Mouse (Mus musculus) stomach, embryonic 14.5 days (tissue): Measurements from ENCODE around the gene Gm4969. TPM values are rescaled to one million over a fixed set of nuclear protein-coding genes. Genes with fewer than 3 reads are reported as not detected.
A peak's percentile ranks its signal among the peaks of the same experiment; 100 is the strongest.
"Not testable (repeated sequence)": the region's sequence is repeated elsewhere in the genome, so short reads cannot be mapped to it uniquely, and the experiment has no call there.

ENCODE experiments used
- ATAC-seq: fragments of 200-750 bp; cut with Nextera tagmentation; 2 replicates; pipeline ENCODE4 v1.8.0; 2017; ENCODE audit warnings: low read depth, moderate TSS enrichment; ENCODE audit not compliant: insufficient number of reproducible peaks, insufficient read depth, low FRiP score
- H3K27ac ChIP-seq: fragments of 300-500 bp; sonication (generic); 2 replicates; pipeline ENCODE4 v1.5.1; 2014; ENCODE audit warnings: mild to moderate bottlenecking, low read length, moderate library complexity, mixed read lengths
- H3K27me3 ChIP-seq: fragments of 300-500 bp; sonication (generic); 2 replicates; pipeline ENCODE4 v1.6.1; 2014; ENCODE audit warnings: low read length, control low read depth, mixed read lengths; ENCODE audit not compliant: control insufficient read depth, insufficient read depth
- H3K36me3 ChIP-seq: fragments of 300-500 bp; sonication (generic); 2 replicates; pipeline ENCODE4 v1.6.1; 2014; ENCODE audit warnings: mild to moderate bottlenecking, control low read depth, low read length, moderate library complexity, mixed read lengths; ENCODE audit not compliant: control insufficient read depth, insufficient read depth
- H3K4me1 ChIP-seq: fragments of 300-500 bp; sonication (generic); 2 replicates; pipeline ENCODE4 v1.6.1; 2014; ENCODE audit warnings: low read length, control low read depth, mixed read lengths; ENCODE audit not compliant: control insufficient read depth, insufficient read depth
- H3K4me2 ChIP-seq: fragments of 300-500 bp; sonication (generic); replicated peaks from 2 replicates; pipeline ENCODE4 v1.6.1; 2014; ENCODE audit warnings: low read depth, low read length, control low read depth
- H3K4me3 ChIP-seq: fragments of 300-500 bp; sonication (generic); 2 replicates; pipeline ENCODE4 v1.5.1; 2014; ENCODE audit warnings: low read depth, low read length, control low read depth
- H3K9ac ChIP-seq: fragments of 300-500 bp; sonication (generic); replicated peaks from 2 replicates; pipeline ENCODE4 v1.6.1; 2014; ENCODE audit warnings: low read depth, mild to moderate bottlenecking, control low read depth, low read length, moderate library complexity, mixed read lengths
- H3K9me3 ChIP-seq: fragments of 300-500 bp; sonication (generic); 2 replicates; pipeline ENCODE4 v1.6.1; 2016; ENCODE audit warnings: low read depth, low read length, control low read depth; ENCODE audit not compliant: control insufficient read depth
- WGBS: fragments of 180-500 bp; shearing (Covaris S2); extraction: QIAGEN DNeasy Blood & Tissue Kit; methylation state at CpG from one replicate; pipeline ENCODE4 v1.1.7; 2014; 5-methylcytosine and 5-hydroxymethylcytosine counted together
- polyA plus RNA-seq: library from polyadenylated mRNA; unstranded; fragments of >200 nt; fragmentation: Nextera tagmentation; extraction: Ambion mirVana; gene quantifications from 2 replicates; pipeline ENCODE4 v1.2.1, GENCODE M21; 2014

Gene Gm4969
- polyA plus RNA-seq, 1 experiment from 2014 or later = 4.6 TPM

- H3K27ac ChIP-seq, H3K27me3 ChIP-seq, H3K4me1 ChIP-seq, H3K9ac ChIP-seq, H3K4me2 ChIP-seq, ATAC-seq, H3K9me3 ChIP-seq, H3K4me3 ChIP-seq, H3K36me3 ChIP-seq: not testable (repeated sequence)
- WGBS = 48% methylated on average over 3 of the region's 3 CpGs
Measured at GRCm38 (mm10) chr7:19071024-19071423, 47.1 kb downstream of the Gm4969 start.

DNA sequence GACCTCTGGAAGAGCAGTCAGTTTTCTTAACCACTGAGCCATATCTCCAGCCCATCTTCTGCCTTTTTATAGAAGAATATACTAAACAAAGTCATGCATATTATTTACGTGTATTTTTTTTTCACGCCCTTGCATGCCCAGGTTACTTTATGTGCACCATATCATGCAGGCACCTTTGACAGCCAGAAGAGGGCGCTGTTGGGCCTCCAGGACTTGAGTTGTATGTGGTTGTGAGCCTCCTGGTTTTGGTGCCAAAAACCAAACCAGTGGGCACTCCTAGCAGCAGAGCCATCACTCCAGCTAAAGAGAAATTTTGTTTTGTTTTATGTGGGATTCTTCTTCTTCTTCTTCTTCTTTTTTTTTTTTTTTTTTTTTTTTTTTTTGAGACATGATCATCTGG lies 48.7 kb downstream of the Gm4969 start:
- no peak overlapping the region for H3K4me2 ChIP-seq
- no peak for ATAC-seq
- H3K9me3 ChIP-seq = no peaks in the 10 kb centered on the region
- H3K9ac ChIP-seq = no peak overlapping the region
- no peaks in the 10 kb centered on the region for H3K36me3 ChIP-seq
- 48% methylated on average over 3 of the region's 3 CpGs for WGBS
- H3K27ac ChIP-seq = no peak overlapping the region
- H3K4me1 ChIP-seq = no peaks in the 10 kb centered on the region
- peaks cover 20% of the 10 kb centered on the region; the same call in 1 of the 2 replicates for H3K27me3 ChIP-seq
- no peak overlapping the region for H3K4me3 ChIP-seq

- no peaks in the 10 kb centered on the region for H3K9me3 ChIP-seq
- no peaks in the 10 kb centered on the region for H3K4me1 ChIP-seq
- H3K4me2 ChIP-seq = no peak overlapping the region
- peaks cover 20% of the 10 kb centered on the region; the same call in 1 of the 2 replicates for H3K27me3 ChIP-seq
- H3K4me3 ChIP-seq = no peak overlapping the region
- no peak overlapping the region for H3K27ac ChIP-seq
- no peak for ATAC-seq
- H3K9ac ChIP-seq = no peak overlapping the region
- WGBS = 5% methylated on average over 2 of the region's 2 CpGs
- H3K36me3 ChIP-seq = no peaks in the 10 kb centered on the region
Measured at GRCm38 (mm10) chr7:19068707-19069106, 49.5 kb downstream of the Gm4969 start.

- WGBS = 59% methylated on average over 14 of the region's 14 CpGs
- no peak overlapping the region for H3K27ac ChIP-seq
- H3K27me3 ChIP-seq = peaks cover 20% of the 10 kb centered on the region; the same call in 1 of the 2 replicates
- H3K4me3 ChIP-seq = no peak overlapping the region
- no peaks in the 10 kb centered on the region for H3K9me3 ChIP-seq
- no peaks in the 10 kb centered on the region for H3K4me1 ChIP-seq
- ATAC-seq = no peak
- H3K36me3 ChIP-seq = no peaks in the 10 kb centered on the region
- H3K9ac ChIP-seq = no peak overlapping the region
- no peak overlapping the region for H3K4me2 ChIP-seq
Measured at GRCm38 (mm10) chr7:19067935-19068334, 50.2 kb downstream of the Gm4969 start.

- 39% methylated on average over 14 of the region's 14 CpGs for WGBS
- H3K27me3 ChIP-seq = peaks cover 20% of the 10 kb centered on the region; the same call in 1 of the 2 replicates
- H3K27ac ChIP-seq = no peak overlapping the region
- H3K4me2 ChIP-seq = no peak overlapping the region
- no peak overlapping the region for H3K9ac ChIP-seq
- no peaks in the 10 kb centered on the region for H3K4me1 ChIP-seq
- ATAC-seq = no peak
- H3K9me3 ChIP-seq = no peaks in the 10 kb centered on the region
- H3K36me3 ChIP-seq = no peaks in the 10 kb centered on the region
- H3K4me3 ChIP-seq = no peak overlapping the region
Measured at GRCm38 (mm10) chr7:19067063-19067462, 51.1 kb downstream of the Gm4969 start.

- no peak overlapping the region for H3K9ac ChIP-seq
- H3K27ac ChIP-seq = no peak overlapping the region
- peaks cover 20% of the 10 kb centered on the region; the same call in 1 of the 2 replicates for H3K27me3 ChIP-seq
- H3K36me3 ChIP-seq = no peaks in the 10 kb centered on the region
- H3K4me1 ChIP-seq = no peaks in the 10 kb centered on the region
- ATAC-seq = no peak
- WGBS = 55% methylated on average over 13 of the region's 13 CpGs
- H3K4me3 ChIP-seq = no peak overlapping the region; the same call in 1 of the 2 replicates
- H3K4me2 ChIP-seq = 0 out of 2 replicates have a peak overlapping the region, but pooled peaks have one; percentile 17
- H3K9me3 ChIP-seq = no peaks in the 10 kb centered on the region
Measured at GRCm38 (mm10) chr7:19065896-19066295, 52.3 kb downstream of the Gm4969 start.

GRCm38 (mm10) chr7:19057405-19057804 lies 60.8 kb downstream of the Gm4969 start:
- ATAC-seq = no peak
- peaks cover 5% of the 10 kb centered on the region; the same call in 1 of the 2 replicates for H3K4me1 ChIP-seq
- H3K36me3 ChIP-seq = no peaks in the 10 kb centered on the region
- H3K4me3 ChIP-seq = no peak overlapping the region
- H3K9ac ChIP-seq = no peak overlapping the region
- H3K27me3 ChIP-seq = no peaks in the 10 kb centered on the region
- H3K4me2 ChIP-seq = no peak overlapping the region
- 85% methylated on average over 10 of the region's 10 CpGs for WGBS
- no peak overlapping the region for H3K27ac ChIP-seq
- H3K9me3 ChIP-seq = no peaks in the 10 kb centered on the region

DNA sequence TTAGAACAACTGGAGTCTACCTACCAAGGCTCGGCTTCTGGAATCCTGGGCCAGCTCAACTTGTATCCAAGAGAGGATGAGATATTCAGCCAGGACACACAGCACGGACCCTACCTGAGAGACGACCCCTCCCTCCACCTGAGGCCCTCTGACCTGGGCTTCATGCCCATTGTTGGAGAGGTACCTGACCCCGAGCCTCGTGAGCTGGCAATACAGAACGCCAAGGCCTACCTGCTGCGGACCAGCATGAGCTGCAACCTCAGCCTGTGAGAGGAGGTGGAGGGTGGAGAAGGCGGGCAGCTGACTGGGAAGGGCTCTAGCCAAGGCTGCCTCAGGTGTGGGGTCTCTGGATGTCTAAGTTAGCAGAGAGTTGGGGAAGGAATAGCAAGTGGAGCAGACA lies 63.1 kb downstream of the Gm4969 start:
- H3K27ac ChIP-seq = no peak overlapping the region
- H3K4me3 ChIP-seq = no peak overlapping the region
- peaks cover 17% of the 10 kb centered on the region for H3K36me3 ChIP-seq
- H3K4me1 ChIP-seq = peaks cover 5% of the 10 kb centered on the region; the same call in 1 of the 2 replicates
- no peaks in the 10 kb centered on the region for H3K27me3 ChIP-seq
- no peaks in the 10 kb centered on the region for H3K9me3 ChIP-seq
- H3K4me2 ChIP-seq = no peak overlapping the region
- ATAC-seq = no peak
- no peak overlapping the region for H3K9ac ChIP-seq
- 88% methylated on average over 8 of the region's 8 CpGs for WGBS

DNA sequence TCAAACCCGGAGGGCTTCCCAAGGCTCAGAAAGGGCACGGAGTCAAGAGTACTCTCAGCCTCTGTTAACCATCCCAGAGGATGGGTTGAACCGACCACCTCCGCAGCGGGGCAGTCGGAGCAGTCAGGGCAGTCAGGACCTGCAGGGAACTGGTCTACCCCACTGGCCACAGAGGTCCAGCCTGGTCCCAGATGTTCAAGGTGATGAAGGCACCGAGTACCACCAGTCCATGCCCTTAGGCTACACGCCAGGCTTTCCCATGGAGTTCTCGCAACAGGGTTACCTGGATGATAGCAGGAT lies 63.4 kb downstream of the Gm4969 start:
- Histone ChIP-seq H3K9ac (no peak overlapping the region), H3K4me1 (peaks cover 5% of the 10 kb centered on the region; the same call in 1 of the 2 replicates), H3K27ac (no peak overlapping the region), H3K4me2 (0 out of 2 replicates have a peak overlapping the region, but pooled peaks have one; percentile 16), H3K36me3 (peaks cover 21% of the 10 kb centered on the region), H3K4me3 (no peak overlapping the region), H3K9me3 (no peaks in the 10 kb centered on the region), H3K27me3 (no peaks in the 10 kb centered on the region)
- 77% methylated on average over 9 of the region's 9 CpGs for WGBS
- no peak for ATAC-seq
